Mouse (Mus musculus) MEL (cell line): ENCODE measurements around the gene Synrg. TPM values are rescaled to one million over a fixed set of nuclear protein-coding genes. Genes with fewer than 3 reads are reported as not detected.

Experiments used
- DNase-seq: peaks from one replicate; pipeline ENCODE4 v3.0.0; 2011; ENCODE audit warnings: low read depth, low spot score
- H3K27ac ChIP-seq: 2 replicates; pipeline ENCODE4 v1.5.1; 2012; ENCODE audit warnings: low read depth, mild to moderate bottlenecking, control low read depth, low read length, moderate library complexity; ENCODE audit not compliant: control insufficient read depth
- H3K27me3 ChIP-seq, 2 experiments: fragments of 150-350 bp in 1 of 2; sonication (generic) in 1 of 2; 2 replicates each; pipeline ENCODE4 v1.6.1; 2012; ENCODE audit warnings: low read length in 2 of 2, mild to moderate bottlenecking in 2 of 2, improper control_type of control experiment in 1 of 2, moderate library complexity in 1 of 2; ENCODE audit not compliant: insufficient read depth in 2 of 2, control insufficient read depth in 1 of 2
- H3K36me3 ChIP-seq, 2 experiments: 2 replicates each; pipeline ENCODE4 v1.6.1; 2012 to 2014; ENCODE audit warnings: low read length in 2 of 2, improper control_type of control experiment in 1 of 2, inconsistent platforms in 1 of 2, mild to moderate bottlenecking in 1 of 2; ENCODE audit not compliant: insufficient read depth in 2 of 2, control insufficient read depth in 1 of 2
- H3K4me1 ChIP-seq, 2 experiments: fragments of 150-350 bp in 1 of 2; sonication (generic) in 1 of 2; 2 replicates each; pipeline ENCODE4 v1.6.1; 2012; ENCODE audit warnings: low read length in 2 of 2, improper control_type of control experiment in 1 of 2, mild to moderate bottlenecking in 1 of 2; ENCODE audit not compliant: insufficient read depth in 2 of 2, control insufficient read depth in 1 of 2
- H3K4me3 ChIP-seq, 2 experiments: fragments of 150-350 bp in 1 of 2; sonication (generic) in 1 of 2; 2 replicates each; pipeline ENCODE4 v1.5.1; 2012; ENCODE audit warnings: low read depth in 2 of 2, low read length in 2 of 2, mild to moderate bottlenecking in 2 of 2, moderate library complexity in 2 of 2, control low read depth in 1 of 2, improper control_type of control experiment in 1 of 2; ENCODE audit not compliant: control insufficient read depth in 1 of 2, insufficient read depth in 1 of 2
- H3K79me2 ChIP-seq: 2 replicates; pipeline ENCODE4 v1.6.1; 2012; ENCODE audit warnings: mild to moderate bottlenecking, low read length, moderate library complexity; ENCODE audit not compliant: control insufficient read depth, poor library complexity, insufficient read depth
- H3K9ac ChIP-seq: 2 replicates; pipeline ENCODE4 v1.6.1; 2012; ENCODE audit warnings: low read depth, mild to moderate bottlenecking, control low read depth, low read length, moderate library complexity; ENCODE audit not compliant: control insufficient read depth, poor library complexity, severe bottlenecking
- H3K9me3 ChIP-seq: fragments of 150-350 bp; sonication (generic); replicated peaks from 2 replicates; pipeline ENCODE4 v1.6.1; 2012; ENCODE audit warnings: mild to moderate bottlenecking, low read length, improper control_type of control experiment, moderate library complexity; ENCODE audit not compliant: insufficient read depth
- CHD2 ChIP-seq: IDR thresholded peaks from 2 replicates; pipeline ENCODE4 v1.6.1; 2011; ENCODE audit warnings: low read length, improper control_type of control experiment
- CTCF ChIP-seq, 3 experiments: IDR thresholded peaks in 2 of 3; conservative IDR thresholded peaks in 1 of 3; 2 replicates each; pipeline ENCODE4 v1.5.1; 2011 to 2012; ENCODE audit warnings: low read length in 3 of 3, low read depth in 2 of 3, mild to moderate bottlenecking in 2 of 3, improper control_type of control experiment in 1 of 3, inconsistent platforms in 1 of 3, mixed read lengths in 1 of 3, moderate library complexity in 1 of 3; ENCODE audit not compliant: control insufficient read depth in 1 of 3, insufficient read depth in 1 of 3, poor library complexity in 1 of 3, severe bottlenecking in 1 of 3
- GABPA ChIP-seq: IDR thresholded peaks from 2 replicates; pipeline ENCODE4 v1.6.1; 2012; ENCODE audit warnings: low read depth, mild to moderate bottlenecking, inconsistent platforms, low read length, improper control_type of control experiment, moderate library complexity
- MAFK ChIP-seq: IDR thresholded peaks from 2 replicates; pipeline ENCODE4 v1.6.1; 2011; ENCODE audit warnings: low read depth, mild to moderate bottlenecking, low read length, improper control_type of control experiment, borderline replicate concordance
- MEF2A ChIP-seq: IDR thresholded peaks from 2 replicates; pipeline ENCODE4 v1.6.1; 2014; ENCODE audit warnings: low read depth, mild to moderate bottlenecking, inconsistent platforms, low read length, improper control_type of control experiment; ENCODE audit not compliant: poor library complexity, insufficient replicate concordance, severe bottlenecking; ENCODE audit errors: extremely low read depth
- MYC ChIP-seq: IDR thresholded peaks from 2 replicates; pipeline ENCODE4 v1.6.1; 2011; ENCODE audit warnings: low read depth, mild to moderate bottlenecking, low read length, improper control_type of control experiment, moderate library complexity
- POLR2AphosphoS2 ChIP-seq: IDR thresholded peaks from 2 replicates; pipeline ENCODE4 v1.6.1; 2011; ENCODE audit warnings: low read length, improper control_type of control experiment
- POLR2AphosphoS5 ChIP-seq: IDR thresholded peaks from 2 replicates; pipeline ENCODE4 v1.6.1; 2012; ENCODE audit warnings: low read depth, borderline replicate concordance, mild to moderate bottlenecking, inconsistent platforms, low read length, moderate library complexity, mixed read lengths
- SIN3A ChIP-seq: IDR thresholded peaks from 2 replicates; pipeline ENCODE4 v1.6.1; 2012; ENCODE audit warnings: low read length, improper control_type of control experiment, inconsistent platforms
- TBP ChIP-seq: IDR thresholded peaks from 2 replicates; pipeline ENCODE4 v1.8.0; 2011; ENCODE audit warnings: low read depth, low read length, improper control_type of control experiment
- TCF12 ChIP-seq: IDR thresholded peaks from 2 replicates; pipeline ENCODE4 v1.6.1; 2014; ENCODE audit warnings: low read depth, mild to moderate bottlenecking, inconsistent platforms, low read length, improper control_type of control experiment, moderate library complexity
- UBTF ChIP-seq: IDR thresholded peaks from 2 replicates; pipeline ENCODE4 v1.6.1; 2012; ENCODE audit warnings: low read depth, mild to moderate bottlenecking, inconsistent platforms, low read length, improper control_type of control experiment, moderate library complexity, borderline replicate concordance; ENCODE audit not compliant: insufficient read depth
- USF1 ChIP-seq: IDR thresholded peaks from 2 replicates; pipeline ENCODE4 v1.6.1; 2014; ENCODE audit warnings: low read depth, mild to moderate bottlenecking, inconsistent platforms, low read length, improper control_type of control experiment, moderate library complexity
- USF2 ChIP-seq, 2 experiments: IDR thresholded peaks; 2 replicates each; pipeline ENCODE4 v1.6.1; 2011 to 2012; ENCODE audit warnings: improper control_type of control experiment in 2 of 2, low read length in 2 of 2, borderline replicate concordance in 1 of 2, inconsistent platforms in 1 of 2, low read depth in 1 of 2, mild to moderate bottlenecking in 1 of 2; ENCODE audit not compliant: insufficient read depth in 1 of 2
- ZKSCAN1 ChIP-seq: IDR thresholded peaks from 2 replicates; pipeline ENCODE4 v1.6.1; 2012; ENCODE audit warnings: low read depth, mild to moderate bottlenecking, inconsistent platforms, low read length, improper control_type of control experiment, moderate library complexity
- ZMIZ1 ChIP-seq: IDR thresholded peaks from 2 replicates; pipeline ENCODE4 v1.6.1; 2012; ENCODE audit warnings: low read depth, mild to moderate bottlenecking, inconsistent platforms, low read length, improper control_type of control experiment, moderate library complexity
- ZNF384 ChIP-seq: IDR thresholded peaks from 2 replicates; pipeline ENCODE4 v1.6.1; 2012; ENCODE audit warnings: low read depth, mild to moderate bottlenecking, inconsistent platforms, low read length, improper control_type of control experiment
- polyA plus RNA-seq, 2 experiments: library from polyadenylated mRNA; stranded (reverse) in 1 of 2; unstranded in 1 of 2; fragments of >175 nt in 1 of 2; fragments of >200 nt in 1 of 2; gene quantifications; 2 replicates each; pipeline versions ENCODE4 v1.2.1 to v1.2.4; 2012; ENCODE audit warnings: low replicate concordance in 2 of 2, low read depth in 1 of 2; ENCODE audit not compliant: insufficient read length in 2 of 2, insufficient read depth in 1 of 2, missing spikeins in 1 of 2
- total RNA-seq: library from RNA; depleted of rRNA; stranded (reverse); fragments of 300-350 nt; gene quantifications from 2 replicates; pipeline ENCODE4 v1.2.3, GENCODE M21; 2012

The Synrg gene
- total and polyA plus RNA-seq, 3 experiments: 24.7 to 75.3 (median 26.4) TPM

DNA sequence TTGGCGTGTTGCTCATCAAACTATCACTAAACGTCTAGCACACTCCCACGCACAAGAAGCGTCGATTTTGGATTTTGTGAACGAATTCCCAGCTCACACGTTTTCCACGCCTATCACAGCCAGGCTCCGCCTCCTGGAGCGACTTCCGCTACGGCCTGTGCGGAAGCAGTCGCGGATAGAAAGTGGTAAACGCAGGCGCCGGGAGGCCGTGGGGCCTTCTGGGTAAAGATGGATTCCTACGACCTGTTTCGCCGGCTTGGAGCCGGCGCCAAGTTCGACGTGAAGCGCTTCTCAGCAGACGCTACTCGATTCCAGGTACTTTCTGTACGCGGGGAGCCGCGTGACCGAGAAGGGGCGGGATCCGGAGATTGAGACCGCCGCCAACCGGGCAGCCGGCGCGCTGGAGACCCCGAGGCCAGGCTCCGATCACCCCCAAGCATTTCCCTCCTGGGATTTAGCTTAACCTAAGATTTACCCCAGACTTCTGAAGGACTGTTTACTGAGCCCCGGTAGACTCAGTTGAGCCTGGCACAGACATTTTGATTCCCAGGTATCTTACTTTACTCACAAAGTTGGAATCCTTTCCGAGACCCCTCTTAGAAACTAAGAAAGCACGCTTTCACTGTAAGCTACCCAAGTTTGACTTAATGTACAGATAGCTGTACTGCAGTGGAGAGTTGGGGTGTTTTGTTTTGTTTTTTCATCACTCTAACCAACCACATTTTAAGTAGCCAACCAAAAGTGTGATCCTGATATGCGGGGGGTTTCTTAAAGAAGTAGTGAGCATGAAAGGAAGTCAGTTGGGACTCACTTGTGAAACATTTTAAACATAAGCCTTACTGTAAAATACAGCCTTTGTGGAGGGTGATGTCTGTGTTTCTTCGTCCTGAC, 22.0 kb upstream of the Synrg start, which contains the start of gene Ddx52 (continued):
- TF ChIP-seq USF1 (no peak), TCF12 (peak; percentile 79), ZNF384 (no peak), MAFK (no peak)

DNA sequence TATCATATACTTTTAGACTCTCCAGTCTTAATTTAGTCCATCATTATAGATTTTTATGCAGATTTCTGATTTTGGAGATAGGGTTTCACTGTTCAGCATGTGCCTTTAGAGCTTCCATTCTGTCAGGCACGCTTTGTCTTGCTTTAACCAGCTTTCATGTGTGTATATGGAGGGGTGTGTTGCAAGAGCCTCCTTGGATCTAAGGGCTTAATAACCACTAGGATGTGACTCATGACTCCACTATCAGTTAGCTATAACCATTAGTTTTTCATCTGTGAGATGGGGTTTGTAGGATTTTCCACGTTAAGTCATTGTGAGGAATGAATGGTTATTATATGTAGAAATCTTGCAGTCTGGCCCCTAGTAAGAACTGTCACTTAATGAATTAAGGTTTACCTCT, 7.4 kb upstream of the Synrg start:
- Histone ChIP-seq H3K9ac (no peak overlapping the region), H3K9me3 (no peaks in the 10 kb centered on the region), H3K36me3 (peaks cover 0 to 43% of the 10 kb centered on the region in 2 experiments; a peak in 2 of 4 replicates), H3K27me3 (no peaks in the 10 kb centered on the region), H3K79me2 (no peaks in the 10 kb centered on the region), H3K27ac (no peak overlapping the region), H3K4me1 (no peaks in the 10 kb centered on the region), H3K4me3 (no peak overlapping the region)
- DNase-seq: no peak
- no peak for TF ChIP-seq UBTF
- no peak for TF ChIP-seq MYC
- TF ChIP-seq POLR2AphosphoS5: no peak
- TF ChIP-seq CHD2: no peak
- no peak for TF ChIP-seq CTCF (IDR thresholded peaks at IDR 0.05 in 2 of 3, conservative IDR thresholded peaks at IDR 0.05 in 1 of 3; ENCODE audit: control insufficient read depth in 1 of 3, insufficient read depth in 1 of 3, low read depth in 2 of 3, low read length in 3 of 3, poor library complexity in 1 of 3, severe bottlenecking in 1 of 3)
- no peak for TF ChIP-seq POLR2AphosphoS2
- TF ChIP-seq GABPA: no peak
- no peak for TF ChIP-seq ZMIZ1
- TF ChIP-seq SIN3A: no peak
- no peak for TF ChIP-seq TBP
- TF ChIP-seq MEF2A: no peak
- TF ChIP-seq MAFK: no peak
- TF ChIP-seq ZKSCAN1: no peak

DNA sequence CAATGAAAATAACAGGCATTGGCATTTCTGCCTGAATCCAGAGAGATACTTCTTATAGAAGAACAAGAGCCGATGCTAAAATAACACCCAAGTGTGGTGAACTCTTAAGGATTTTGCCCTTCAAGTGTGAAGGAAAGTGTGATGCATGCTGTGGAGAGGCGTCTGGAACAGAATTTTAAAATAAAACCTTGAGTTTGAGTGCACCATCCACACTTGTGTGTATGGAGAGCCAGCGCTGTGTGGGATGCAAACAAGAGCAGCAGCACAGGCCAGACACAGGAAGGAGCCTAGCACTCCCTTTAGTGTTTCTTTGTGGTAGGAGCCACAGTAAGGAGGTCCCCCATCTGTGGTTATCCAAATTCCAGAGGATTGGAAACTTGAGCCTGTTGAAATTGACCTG, 2.2 kb upstream of the Synrg start:
- H3K27ac ChIP-seq: no peak overlapping the region
- TF ChIP-seq CTCF (IDR thresholded peaks at IDR 0.05 in 2 of 3, conservative IDR thresholded peaks at IDR 0.05 in 1 of 3; ENCODE audit: control insufficient read depth in 1 of 3, insufficient read depth in 1 of 3, low read depth in 2 of 3, low read length in 3 of 3, poor library complexity in 1 of 3, severe bottlenecking in 1 of 3): no peak
- TF ChIP-seq USF2 (IDR thresholded peaks at IDR 0.05; ENCODE audit: borderline replicate concordance in 1 of 2, insufficient read depth in 1 of 2, low read depth in 1 of 2, low read length in 2 of 2): no peak
- no peak overlapping the region for H3K9ac ChIP-seq
- peaks cover 18 to 21% of the 10 kb centered on the region in 2 experiments for H3K36me3 ChIP-seq
- H3K4me3 ChIP-seq: no peak overlapping the region
- H3K27me3 ChIP-seq: no peaks in the 10 kb centered on the region
- no peak for DNase-seq
- H3K79me2 ChIP-seq: peaks cover 7% of the 10 kb centered on the region
- no peaks in the 10 kb centered on the region for H3K9me3 ChIP-seq
- H3K4me1 ChIP-seq: peaks cover 11 to 13% of the 10 kb centered on the region in 2 experiments
